Mouse (Mus musculus) C2C12 (cell line): Measurements from ENCODE around the gene Mtmr3. TPM values are rescaled to one million over a fixed set of nuclear protein-coding genes. Genes with fewer than 3 reads are reported as not detected.

Source experiments
- H3K27me3 ChIP-seq: one replicate; pipeline ENCODE4 v1.6.1; 2011; ENCODE audit not compliant: control insufficient read depth, insufficient read depth, insufficient read length
- H3K36me3 ChIP-seq: one replicate; pipeline ENCODE4 v1.6.1; 2011; ENCODE audit not compliant: control insufficient read depth, insufficient read depth
- H3K4me3 ChIP-seq: one replicate; pipeline ENCODE4 v1.5.1; 2011; ENCODE audit warnings: mild to moderate bottlenecking, control low read depth; ENCODE audit not compliant: poor library complexity, insufficient read depth, severe bottlenecking
- H3K79me2 ChIP-seq: one replicate; pipeline ENCODE4 v1.6.1; 2011; ENCODE audit not compliant: control insufficient read depth, insufficient read depth
- H3K79me3 ChIP-seq: one replicate; pipeline ENCODE4 v1.6.1; 2011; ENCODE audit warnings: low read depth, control low read depth
- H3ac ChIP-seq: one replicate; pipeline ENCODE3; 2011; ENCODE audit warnings: low read depth; ENCODE audit not compliant: control insufficient read depth, insufficient read length
- CEBPB ChIP-seq: IDR thresholded peaks from one replicate; pipeline ENCODE4 v1.6.1; 2011; ENCODE audit warnings: low read depth, mild to moderate bottlenecking, control low read depth, moderate library complexity
- CTCF ChIP-seq: IDR thresholded peaks from one replicate; pipeline ENCODE4 v1.5.1; 2011; ENCODE audit not compliant: control insufficient read depth, insufficient read depth, insufficient read length
- FOSL1 ChIP-seq: IDR thresholded peaks from one replicate; pipeline ENCODE4 v1.8.0; 2011; ENCODE audit warnings: mild to moderate bottlenecking, low read length; ENCODE audit not compliant: poor library complexity, insufficient read depth, severe bottlenecking
- MAX ChIP-seq: IDR thresholded peaks from one replicate; pipeline ENCODE4 v1.6.1; 2011; ENCODE audit warnings: mild to moderate bottlenecking, control low read depth
- MYOD1 ChIP-seq: IDR thresholded peaks from one replicate; pipeline ENCODE4 v1.6.1; 2011; ENCODE audit warnings: low read depth; ENCODE audit not compliant: control insufficient read depth, insufficient read length
- MYOG ChIP-seq: IDR thresholded peaks from one replicate; pipeline ENCODE4 v1.6.1; 2011; ENCODE audit not compliant: control insufficient read depth, insufficient read length; ENCODE audit errors: extremely low read depth
- USF1 ChIP-seq: IDR thresholded peaks from one replicate; pipeline ENCODE4 v1.6.1; 2011; ENCODE audit warnings: low read depth, mild to moderate bottlenecking, control low read depth, moderate library complexity
- polyA plus RNA-seq: library from polyadenylated mRNA; unstranded; fragments of >200 nt; fragmentation: generic; extraction: Trizol; gene quantifications from one replicate; pipeline ENCODE4 v1.2.1, GENCODE M21; 2012; ENCODE audit warnings: missing spikeins

The Mtmr3 gene
- polyA plus RNA-seq, 1 experiment, result 13.8 TPM

DNA sequence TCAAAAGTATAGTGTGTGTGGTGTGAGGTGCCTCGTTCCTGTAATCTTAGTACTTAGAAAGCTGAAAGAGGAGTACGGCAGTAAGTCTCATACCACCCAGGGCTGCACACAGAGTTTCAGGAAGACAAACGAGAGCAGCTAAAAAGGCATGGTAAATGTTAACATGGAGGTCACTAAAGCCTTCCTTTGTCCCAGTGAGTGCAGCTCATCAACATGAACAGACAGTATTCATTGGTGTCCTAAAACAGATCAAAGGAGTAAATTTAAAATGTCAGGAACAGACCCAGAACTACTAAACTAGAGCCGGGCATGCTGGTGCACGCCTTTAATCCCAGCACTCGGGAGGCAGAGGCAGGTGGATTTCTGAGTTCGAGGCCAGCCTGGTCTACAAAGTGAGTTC is 75.7 kb downstream of the Mtmr3 start:
- Histone ChIP-seq H3K36me3 (peaks cover 74% of the 10 kb centered on the region), H3K4me3 (no peak overlapping the region), H3K79me3 (no peaks in the 10 kb centered on the region), H3K27me3 (no peaks in the 10 kb centered on the region), H3K79me2 (no peaks in the 10 kb centered on the region), H3ac (no peak overlapping the region)
- TF ChIP-seq MAX (no peak), CTCF (no peak), MYOG (no peak), CEBPB (no peak), USF1 (no peak), MYOD1 (no peak), FOSL1 (no peak)

DNA sequence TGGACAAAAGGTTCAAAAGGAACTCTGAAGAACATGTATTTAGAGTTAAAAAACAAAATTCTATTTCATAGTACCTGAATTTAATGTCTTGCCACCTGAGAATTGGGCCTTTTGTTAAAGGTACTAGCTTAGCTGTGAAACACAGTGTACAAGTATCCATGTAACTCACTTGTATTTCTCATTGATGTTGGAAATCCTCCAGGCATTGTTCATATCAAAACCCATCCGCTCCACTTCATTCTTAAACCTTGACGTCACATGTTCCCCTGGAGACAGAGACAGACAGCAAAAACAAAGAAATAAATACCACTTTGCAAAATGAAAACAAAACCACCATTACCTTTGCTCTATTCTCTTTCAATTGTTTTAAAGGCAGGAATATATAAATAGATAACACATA is 87.2 kb downstream of the Mtmr3 start:
- Histone ChIP-seq H3K27me3 (no peaks in the 10 kb centered on the region), H3K4me3 (no peak overlapping the region), H3K79me3 (no peaks in the 10 kb centered on the region), H3ac (no peak overlapping the region), H3K79me2 (no peaks in the 10 kb centered on the region), H3K36me3 (peaks cover 30% of the 10 kb centered on the region)
- TF ChIP-seq FOSL1 (no peak), MYOG (no peak), MAX (no peak), CTCF (no peak), CEBPB (no peak), MYOD1 (no peak), USF1 (no peak)

DNA sequence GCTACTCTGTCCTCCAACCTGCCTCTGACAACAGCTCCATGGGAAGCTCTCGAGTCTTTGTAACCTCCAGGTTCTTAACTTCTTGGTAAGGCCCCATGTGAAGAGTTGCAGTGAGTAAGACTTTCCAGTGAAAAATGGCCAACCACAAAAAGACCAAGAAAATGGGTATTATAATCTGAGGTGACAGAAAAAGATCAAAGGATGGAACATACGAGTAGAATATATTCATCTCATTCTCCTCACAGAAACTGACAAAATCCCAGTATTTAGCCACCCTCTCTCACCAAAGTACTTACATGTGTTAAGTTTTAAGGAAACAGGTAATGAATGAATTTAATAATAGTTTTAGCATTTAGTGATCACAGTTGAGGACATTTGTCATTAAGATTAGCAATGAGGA is 88.2 kb downstream of the Mtmr3 start:
- Histone ChIP-seq H3ac (no peak overlapping the region), H3K36me3 (peaks cover 30% of the 10 kb centered on the region), H3K4me3 (no peak overlapping the region), H3K79me2 (no peaks in the 10 kb centered on the region), H3K27me3 (no peaks in the 10 kb centered on the region), H3K79me3 (no peaks in the 10 kb centered on the region)
- TF ChIP-seq USF1 (no peak), MYOD1 (no peak), CTCF (no peak), MYOG (no peak), MAX (no peak), FOSL1 (no peak), CEBPB (no peak)

DNA sequence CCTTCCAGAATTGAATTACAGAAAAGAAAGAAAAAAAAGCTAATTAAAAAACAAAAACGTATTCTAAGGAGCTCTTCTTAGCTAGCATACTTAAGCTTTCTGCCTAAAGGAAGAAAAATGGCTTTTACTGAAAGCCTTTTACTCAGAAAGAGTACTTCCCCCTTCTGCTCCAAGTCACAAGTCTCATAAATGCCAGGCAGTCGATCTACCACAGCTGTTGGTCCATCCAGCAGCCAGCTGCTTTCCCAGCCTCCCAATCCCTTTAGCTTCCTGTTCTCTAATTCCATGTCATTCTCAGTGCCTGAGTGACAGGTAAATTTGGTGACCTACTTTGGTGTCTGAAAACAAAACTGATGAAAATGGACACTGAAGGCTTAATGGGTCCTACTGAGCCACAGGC is 92.5 kb downstream of the Mtmr3 start:
- H3ac ChIP-seq, result no peak overlapping the region
- no peaks in the 10 kb centered on the region for H3K27me3 ChIP-seq
- H3K36me3 ChIP-seq, result peaks cover 52% of the 10 kb centered on the region
- no peaks in the 10 kb centered on the region for H3K79me3 ChIP-seq
- TF ChIP-seq FOSL1 (no peak), USF1 (no peak), MAX (no peak), MYOD1 (no peak), MYOG (no peak), CTCF (no peak), CEBPB (no peak)
- H3K79me2 ChIP-seq, result no peaks in the 10 kb centered on the region
- H3K4me3 ChIP-seq, result no peak overlapping the region

DNA sequence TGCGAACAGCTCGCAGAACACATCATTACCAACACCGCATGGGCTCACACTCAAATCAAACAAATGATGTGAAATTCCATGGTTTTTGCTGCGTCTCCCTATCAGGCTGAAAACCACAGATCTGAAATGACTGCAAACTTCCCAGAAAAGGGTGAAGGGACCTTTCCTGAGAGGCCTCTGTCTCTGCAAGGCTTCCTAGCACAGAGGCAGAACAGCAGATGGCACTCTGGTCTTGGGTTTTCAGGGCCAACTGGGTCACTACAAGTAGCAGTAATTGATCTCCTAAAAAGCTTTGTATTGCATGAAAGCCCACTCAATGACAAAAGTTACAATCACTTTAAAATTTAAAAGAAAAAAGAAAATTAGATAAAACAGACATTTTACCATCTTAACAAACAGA is 93.8 kb downstream of the Mtmr3 start:
- peaks cover 47% of the 10 kb centered on the region for H3K36me3 ChIP-seq
- H3K27me3 ChIP-seq, result no peaks in the 10 kb centered on the region
- H3K4me3 ChIP-seq, result no peak overlapping the region
- no peaks in the 10 kb centered on the region for H3K79me2 ChIP-seq
- no peaks in the 10 kb centered on the region for H3K79me3 ChIP-seq
- no peak for TF ChIP-seq CTCF
- TF ChIP-seq FOSL1, result no peak
- TF ChIP-seq MYOD1, result no peak
- TF ChIP-seq CEBPB, result no peak
- no peak for TF ChIP-seq MYOG
- TF ChIP-seq MAX, result no peak
- H3ac ChIP-seq, result no peak overlapping the region

DNA sequence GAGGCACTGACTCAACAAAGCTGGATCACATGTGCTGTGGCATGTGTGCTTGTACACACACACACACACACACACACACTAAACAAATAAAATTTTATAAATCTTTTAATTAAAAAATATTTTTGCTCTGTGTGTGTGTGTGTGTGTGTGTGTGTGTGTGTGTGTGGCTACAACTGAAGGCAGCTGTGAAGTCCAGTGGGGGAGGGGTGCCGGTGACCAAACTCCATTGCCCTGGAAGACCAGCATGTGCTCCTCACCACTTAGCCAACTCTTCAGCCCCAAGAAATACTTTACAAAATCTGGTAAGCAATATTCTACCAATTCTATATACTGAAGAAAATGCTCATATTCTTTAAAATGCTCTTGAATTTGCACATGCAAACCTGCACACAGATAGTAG is 94.4 kb downstream of the Mtmr3 start:
- H3K79me2 ChIP-seq, result no peaks in the 10 kb centered on the region
- H3K4me3 ChIP-seq, result no peak overlapping the region
- no peaks in the 10 kb centered on the region for H3K79me3 ChIP-seq
- TF ChIP-seq CTCF (no peak), MYOD1 (no peak), CEBPB (no peak), USF1 (no peak), MAX (no peak)
- no peaks in the 10 kb centered on the region for H3K27me3 ChIP-seq
- no peak overlapping the region for H3ac ChIP-seq
- peaks cover 49% of the 10 kb centered on the region for H3K36me3 ChIP-seq
